8 mouse cellular contexts compared by ENCODE assay signal in the genomic region with DNA sequence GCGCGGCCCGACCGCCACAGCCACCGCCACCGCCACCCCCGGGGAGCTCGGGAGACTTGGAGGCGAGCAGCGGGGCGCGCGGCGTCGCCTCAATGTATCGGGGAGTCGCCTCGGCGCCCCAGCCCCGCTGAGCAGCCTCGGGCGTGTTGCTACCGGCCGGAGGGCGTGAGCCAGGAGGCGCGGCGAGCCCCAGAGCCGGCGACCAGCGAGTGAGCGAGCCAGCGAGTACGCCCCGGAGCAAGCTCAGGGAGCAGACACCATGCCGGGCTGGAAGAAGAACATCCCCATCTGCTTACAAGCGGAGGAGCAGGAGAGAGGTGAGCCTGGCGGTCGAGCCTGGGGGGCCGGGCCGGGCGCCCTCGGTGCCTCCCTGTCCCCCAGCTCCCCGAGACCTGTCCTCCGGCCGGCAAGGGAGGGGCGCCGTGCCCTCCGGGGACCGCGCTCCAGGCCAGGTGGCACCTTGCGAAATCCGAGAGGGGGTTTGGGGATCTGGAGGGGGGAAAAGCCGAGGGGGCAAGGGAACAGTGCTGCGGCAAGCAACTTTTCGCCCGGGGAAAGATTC. TPM values are rescaled to one million over a fixed set of nuclear protein-coding genes. Genes with fewer than 3 reads are reported as not detected.
A peak's percentile ranks its signal among the peaks of the same experiment; 100 is the strongest.
DNase-seq lines count a peak whose midpoint lies in the region; ATAC-seq lines count a peak whose summit lies in the region.

No protein-coding gene starts in this region.

- no peaks in the 10 kb centered on the region for H3K27me3 ChIP-seq in forebrain, embryonic 15.5 days
- H3K27me3 ChIP-seq in liver, embryonic 15.5 days = peaks cover 49% of the 10 kb centered on the region

- peak overlapping the region; percentile 90 for H3K27ac ChIP-seq in forebrain, embryonic 15.5 days (replicated peaks)
- no peak overlapping the region for H3K27ac ChIP-seq in liver, embryonic 15.5 days (replicated peaks)

- H3K4me3 ChIP-seq in forebrain, embryonic 15.5 days = peak overlapping the region; percentile 90
- H3K4me3 ChIP-seq in liver, embryonic 15.5 days (replicated peaks) = peak overlapping the region; percentile 54

- peaks cover 21% of the 10 kb centered on the region for H3K4me1 ChIP-seq in forebrain, embryonic 15.5 days
- no peaks in the 10 kb centered on the region for H3K4me1 ChIP-seq in liver, embryonic 15.5 days (replicated peaks)

- H3K9me3 ChIP-seq in forebrain, embryonic 15.5 days = no peaks in the 10 kb centered on the region
- H3K9me3 ChIP-seq in liver, embryonic 15.5 days (replicated peaks) = no peaks in the 10 kb centered on the region

- peak; percentile 66 for ATAC-seq in forebrain, embryonic 15.5 days (replicated peaks)
- ATAC-seq in liver, embryonic 15.5 days (ENCODE audit: insufficient read depth) = peak; percentile 54

- H3K36me3 ChIP-seq in forebrain, embryonic 15.5 days = no peaks in the 10 kb centered on the region
- no peaks in the 10 kb centered on the region for H3K36me3 ChIP-seq in liver, embryonic 15.5 days (replicated peaks)

- peak overlapping the region; percentile 98 for H3K4me2 ChIP-seq in forebrain, embryonic 15.5 days (replicated peaks)
- H3K4me2 ChIP-seq in liver, embryonic 15.5 days = peak overlapping the region; percentile 59

- H3K9ac ChIP-seq in forebrain, embryonic 15.5 days (replicated peaks) = peak overlapping the region; percentile 79
- H3K9ac ChIP-seq in liver, embryonic 15.5 days = no peak overlapping the region; the same call in 1 of the 2 replicates

- DNase-seq in ovary, postnatal 10 days (ENCODE audit: low spot score) = peak; percentile 29
- no peak for DNase-seq in ovary, adult 18-20 months (ENCODE audit: low spot score)
- peak; percentile 12 to 35 for DNase-seq in cerebellum, adult 18-20 months
- DNase-seq in kidney, adult 18-20 months = peak; percentile 47
- DNase-seq in retina, postnatal 7 days (ENCODE audit: low read depth, low spot score) = peak; percentile 23
- DNase-seq in thymus, postnatal 0 days (ENCODE audit: low spot score) = no peak

- under 1% methylated on average over 51 of the region's 57 CpGs for WGBS in forebrain, embryonic 15.5 days
- WGBS in liver, embryonic 15.5 days (ENCODE audit: insufficient replicate concordance) = under 1% methylated on average over 57 of the region's 57 CpGs

RNA-seq across cellular contexts. Expression of gene Grip1, which starts 0.6 kb away (rescaled TPM):
- polyA plus RNA-seq in forebrain, embryonic 15.5 days (2015; fragmentation: Nextera tagmentation; extraction: Ambion mirVana) = 19.1 and 19.2 TPM in 2 replicates
- polyA plus RNA-seq in liver, embryonic 15.5 days (2015; fragmentation: Nextera tagmentation; extraction: Ambion mirVana) = 0.53 and 0.55 TPM in 2 replicates
- polyA plus RNA-seq in thymus, postnatal 0 days (2015; fragmentation: Nextera tagmentation; extraction: Ambion mirVana) = 0.49 and 0.92 TPM in 2 replicates

Comparison
In these comparisons a context has a peak if more than half of its experiments do, and no peak if none do; other contexts are left out.
1. DNase-seq: peak in ovary, postnatal 10 days (single experiment), cerebellum, adult 18-20 months (2 of 2), kidney, adult 18-20 months (single experiment) and retina, postnatal 7 days (single experiment); none in ovary, adult 18-20 months (single experiment) and thymus, postnatal 0 days (single experiment).
2. RNA of gene Grip1, which starts 0.6 kb away (polyA plus RNA-seq): 19.1 to 19.2 TPM in forebrain, embryonic 15.5 days; 0.49 to 0.92 TPM in thymus, postnatal 0 days and 0.53 to 0.55 TPM in liver, embryonic 15.5 days; every median in the first group is over 10 times any median in the second.